9 mouse cellular contexts compared by ENCODE assay signal in genomic region chr8:85007686-85008085, GRCm38 (mm10). TPM values are rescaled to one million over a fixed set of nuclear protein-coding genes. Genes with fewer than 3 reads are reported as not detected.
DNase-seq lines count a peak whose midpoint lies in the region; ATAC-seq lines count a peak whose summit lies in the region.
"Had no signal": no experiment of that assay in that cellular context is flagged by ENCODE, and none has a peak within 500 bp of the region (broad histone marks: within the 10 kb centered on the region; RNA-seq: fewer than 3 reads in every experiment).

No protein-coding gene starts in this region.

- H3K27me3 ChIP-seq in heart, embryonic 10.5 days (ENCODE audit: insufficient read depth, poor library complexity, severe bottlenecking), result peaks cover 57% of the 10 kb centered on the region
- peaks cover 57% of the 10 kb centered on the region for H3K27me3 ChIP-seq in embryonic facial prominence, embryonic 10.5 days (replicated peaks; ENCODE audit: low read depth, poor library complexity, severe bottlenecking)
- H3K27me3 ChIP-seq in midbrain, embryonic 13.5 days, result peaks cover 50% of the 10 kb centered on the region

- no peaks in the 10 kb centered on the region for H3K36me3 ChIP-seq in heart, embryonic 10.5 days
- peaks cover 3% of the 10 kb centered on the region; the same call in 1 of the 2 replicates for H3K36me3 ChIP-seq in embryonic facial prominence, embryonic 10.5 days (replicated peaks)
- H3K36me3 ChIP-seq in midbrain, embryonic 13.5 days, result peaks cover 3% of the 10 kb centered on the region

- no peak overlapping the region for H3K27ac ChIP-seq in heart, embryonic 10.5 days
- H3K27ac ChIP-seq in embryonic facial prominence, embryonic 10.5 days (replicated peaks), result no peak overlapping the region
- H3K27ac ChIP-seq in midbrain, embryonic 13.5 days, result no peak overlapping the region

- H3K4me2 ChIP-seq in midbrain, embryonic 13.5 days (replicated peaks), result no peak overlapping the region

- no peak overlapping the region for H3K4me3 ChIP-seq in heart, embryonic 10.5 days
- no peak overlapping the region for H3K4me3 ChIP-seq in embryonic facial prominence, embryonic 10.5 days
- no peak overlapping the region for H3K4me3 ChIP-seq in midbrain, embryonic 13.5 days (replicated peaks)

- peaks cover 5% of the 10 kb centered on the region for H3K4me1 ChIP-seq in heart, embryonic 10.5 days
- no peaks in the 10 kb centered on the region; the same call in 1 of the 2 replicates for H3K4me1 ChIP-seq in embryonic facial prominence, embryonic 10.5 days
- no peaks in the 10 kb centered on the region for H3K4me1 ChIP-seq in midbrain, embryonic 13.5 days (replicated peaks)

- H3K9ac ChIP-seq in midbrain, embryonic 13.5 days (replicated peaks), result no peak overlapping the region

- DNase-seq in heart, postnatal 14 days, result peak; percentile 42 to 66
- DNase-seq in heart, embryonic 10.5 days (ENCODE audit: low spot score), result no peak
- peak; percentile 79 for DNase-seq in ES-CJ7 (ENCODE audit: low read depth, low spot score)
- peak; percentile 55 for DNase-seq in embryonic facial prominence, embryonic 10.5 days (ENCODE audit: low spot score)
- peak; percentile 74 for DNase-seq in lung, postnatal 10 days
- DNase-seq in frontal cortex, postnatal 14 days (ENCODE audit: low spot score in 2 of 2), result no peak

- H3K9me3 ChIP-seq in heart, embryonic 10.5 days, result no peaks in the 10 kb centered on the region
- no peaks in the 10 kb centered on the region for H3K9me3 ChIP-seq in embryonic facial prominence, embryonic 10.5 days
- no peaks in the 10 kb centered on the region for H3K9me3 ChIP-seq in midbrain, embryonic 13.5 days

- no peak for ATAC-seq in activated CD4-positive, CD25-positive, alpha-beta regulatory T cell, adult 4 months
- no peak for ATAC-seq in midbrain, embryonic 13.5 days

- intact Hi-C loops in heart, postnatal 14 days (cut with DNase I), result no loop called here

- 12% methylated on average over 25 of the region's 25 CpGs for WGBS in heart, embryonic 10.5 days
- 14% methylated on average over 25 of the region's 25 CpGs for WGBS in embryonic facial prominence, embryonic 10.5 days
- 15% methylated on average over 25 of the region's 25 CpGs for WGBS in midbrain, embryonic 13.5 days

RNA-seq across cellular contexts. Expression of gene Best2, which starts 6.6 kb away (rescaled TPM):
- not detected for total RNA-seq in heart, postnatal 14 days (2021)
- not detected in 2 replicates for polyA plus RNA-seq in heart, embryonic 10.5 days (2016; fragmentation: Nextera tagmentation; extraction: Ambion mirVana)
- polyA plus RNA-seq in embryonic facial prominence, embryonic 10.5 days (2016; fragmentation: Nextera tagmentation; extraction: Ambion mirVana), result 0.08 TPM in 1 of 2 replicates, not detected in the other
- polyA plus RNA-seq in activated CD4-positive, CD25-positive, alpha-beta regulatory T cell, adult 4 months (2017; shearing (Covaris generic)), result not detected
- not detected in 2 replicates for polyA plus RNA-seq in midbrain, embryonic 13.5 days (2015; fragmentation: Nextera tagmentation; extraction: Ambion mirVana)
- polyA plus RNA-seq: heart, embryonic 14.5 days had no signal

RNA-seq across cellular contexts. Expression of gene Hook2, which starts 17.3 kb away (rescaled TPM):
- total RNA-seq in heart, postnatal 14 days (2021), result 1 to 10 TPM; 1.6 to 2.0 TPM
- 8.4 and 14.7 TPM in 2 replicates for polyA plus RNA-seq in heart, embryonic 10.5 days (2016; fragmentation: Nextera tagmentation; extraction: Ambion mirVana)
- polyA plus RNA-seq in embryonic facial prominence, embryonic 10.5 days (2016; fragmentation: Nextera tagmentation; extraction: Ambion mirVana), result 19.5 and 20.0 TPM in 2 replicates
- polyA plus RNA-seq in activated CD4-positive, CD25-positive, alpha-beta regulatory T cell, adult 4 months (2017; shearing (Covaris generic)), result 1 to 10 TPM; 2.6 to 3.0 TPM
- polyA plus RNA-seq in midbrain, embryonic 13.5 days (2015; fragmentation: Nextera tagmentation; extraction: Ambion mirVana), result 23.5 and 23.8 TPM in 2 replicates

RNA-seq across cellular contexts. Expression of gene Asna1, which starts 17.4 kb away (rescaled TPM):
- 10 to 100 TPM; 65.7 to 67.1 TPM for total RNA-seq in heart, postnatal 14 days (2021)
- 149 and 157 TPM in 2 replicates for polyA plus RNA-seq in heart, embryonic 10.5 days (2016; fragmentation: Nextera tagmentation; extraction: Ambion mirVana)
- polyA plus RNA-seq in embryonic facial prominence, embryonic 10.5 days (2016; fragmentation: Nextera tagmentation; extraction: Ambion mirVana), result 157 TPM in 2 replicates
- 10 to 100 TPM; 55.6 to 98.1 TPM for polyA plus RNA-seq in activated CD4-positive, CD25-positive, alpha-beta regulatory T cell, adult 4 months (2017; shearing (Covaris generic))
- 151 and 154 TPM in 2 replicates for polyA plus RNA-seq in midbrain, embryonic 13.5 days (2015; fragmentation: Nextera tagmentation; extraction: Ambion mirVana)

RNA-seq across cellular contexts. Expression of gene Trir, which starts 18.9 kb away (rescaled TPM):
- total RNA-seq in heart, postnatal 14 days (2021), result 10 to 100 TPM; 90.8 to 99.1 TPM
- polyA plus RNA-seq in heart, embryonic 10.5 days (2016; fragmentation: Nextera tagmentation; extraction: Ambion mirVana), result 85.6 and 133 TPM in 2 replicates
- polyA plus RNA-seq in embryonic facial prominence, embryonic 10.5 days (2016; fragmentation: Nextera tagmentation; extraction: Ambion mirVana), result 154 and 157 TPM in 2 replicates
- 10 to 100 TPM; 26.8 to 30.5 TPM for polyA plus RNA-seq in activated CD4-positive, CD25-positive, alpha-beta regulatory T cell, adult 4 months (2017; shearing (Covaris generic))
- polyA plus RNA-seq in midbrain, embryonic 13.5 days (2015; fragmentation: Nextera tagmentation; extraction: Ambion mirVana), result 135 and 153 TPM in 2 replicates

RNA-seq across cellular contexts. Expression of gene Tnpo2, which starts 29.0 kb away (rescaled TPM):
- total RNA-seq in heart, postnatal 14 days (2021), result 10 to 100 TPM; 28.0 to 42.2 TPM
- polyA plus RNA-seq in heart, embryonic 10.5 days (2016; fragmentation: Nextera tagmentation; extraction: Ambion mirVana), result 27.2 and 28.4 TPM in 2 replicates
- polyA plus RNA-seq in embryonic facial prominence, embryonic 10.5 days (2016; fragmentation: Nextera tagmentation; extraction: Ambion mirVana), result 31.2 and 31.5 TPM in 2 replicates
- 10 to 100 TPM in 1 of 2 experiments, 1 to 10 TPM in 1; 9.2 to 19.4 TPM for polyA plus RNA-seq in activated CD4-positive, CD25-positive, alpha-beta regulatory T cell, adult 4 months (2017; shearing (Covaris generic))
- polyA plus RNA-seq in midbrain, embryonic 13.5 days (2015; fragmentation: Nextera tagmentation; extraction: Ambion mirVana), result 51.7 and 56.8 TPM in 2 replicates

Comparison
In these comparisons a context has a peak if more than half of its experiments do, and no peak if none do; other contexts are left out.
1. DNase-seq: peak in heart, postnatal 14 days (2 of 2), ES-CJ7 (single experiment), embryonic facial prominence, embryonic 10.5 days (single experiment) and lung, postnatal 10 days (single experiment); none in heart, embryonic 10.5 days (single experiment) and frontal cortex, postnatal 14 days (0 of 2).